Mouse (Mus musculus) c-Kit-positive CD71-positive TER-119-positive erythroid progenitor cells, embryonic 14.5 days (primary cell): Measurements from ENCODE around the gene Sorcs2.
"Not testable (repeated sequence)": the region's sequence is repeated elsewhere in the genome, so short reads cannot be mapped to it uniquely, and the experiment has no call there.

Experiments
- DNase-seq: peaks from one replicate; pipeline ENCODE4 v3.0.0-alpha.2; 2013; ENCODE audit warnings: low spot score

Sorcs2 gene

GRCm38 (mm10) chr5:36390591-36390927 is 7.4 kb downstream of the Sorcs2 start:
- DNase-seq: not testable (repeated sequence)

GRCm38 (mm10) chr5:36389731-36390590 is 8.0 kb downstream of the Sorcs2 start:
- no peak for DNase-seq

GRCm38 (mm10) chr5:36385062-36385461 is 12.9 kb downstream of the Sorcs2 start:
- no peak for DNase-seq

GRCm38 (mm10) chr5:36383431-36383830 is 14.5 kb downstream of the Sorcs2 start:
- DNase-seq: no peak

GRCm38 (mm10) chr5:36382721-36383120 is 15.2 kb downstream of the Sorcs2 start:
- DNase-seq: no peak

GRCm38 (mm10) chr5:36382134-36382693 is 15.7 kb downstream of the Sorcs2 start:
- DNase-seq: no peak

GRCm38 (mm10) chr5:36379938-36380511 is 17.9 kb downstream of the Sorcs2 start:
- DNase-seq: no peak

- DNase-seq: no peak
Measured at GRCm38 (mm10) chr5:36378370-36378738, 19.6 kb downstream of the Sorcs2 start.

- no peak for DNase-seq
Measured at GRCm38 (mm10) chr5:36377456-36378369, 20.2 kb downstream of the Sorcs2 start.

GRCm38 (mm10) chr5:36375886-36376285 is 22.1 kb downstream of the Sorcs2 start:
- DNase-seq: no peak

GRCm38 (mm10) chr5:36374221-36375050 is 23.5 kb downstream of the Sorcs2 start:
- DNase-seq: no peak

GRCm38 (mm10) chr5:36373246-36373891 is 24.6 kb downstream of the Sorcs2 start:
- DNase-seq: no peak

- DNase-seq: no peak
Measured at GRCm38 (mm10) chr5:36371731-36372130, 26.2 kb downstream of the Sorcs2 start.

- no peak for DNase-seq
Measured at GRCm38 (mm10) chr5:36369261-36369684, 28.7 kb downstream of the Sorcs2 start.

- no peak for DNase-seq
Measured at GRCm38 (mm10) chr5:36368511-36369135, 29.3 kb downstream of the Sorcs2 start.

GRCm38 (mm10) chr5:36367911-36368310 is 30.0 kb downstream of the Sorcs2 start:
- no peak for DNase-seq

GRCm38 (mm10) chr5:36367181-36367610 is 30.7 kb downstream of the Sorcs2 start:
- no peak for DNase-seq

- DNase-seq: no peak
Measured at GRCm38 (mm10) chr5:36361749-36362148, 36.2 kb downstream of the Sorcs2 start.

GRCm38 (mm10) chr5:36360343-36360742 is 37.6 kb downstream of the Sorcs2 start:
- no peak for DNase-seq

- DNase-seq: no peak
Measured at GRCm38 (mm10) chr5:36359535-36360243, 38.2 kb downstream of the Sorcs2 start.
